Mouse (Mus musculus): ENCODE results near the gene Dnah9. TPM values are rescaled to one million over a fixed set of nuclear protein-coding genes. Genes with fewer than 3 reads are reported as not detected.

The Dnah9 gene
- polyA plus RNA-seq, 1 experiment from 2014 or later, result 1.8 TPM

DNA sequence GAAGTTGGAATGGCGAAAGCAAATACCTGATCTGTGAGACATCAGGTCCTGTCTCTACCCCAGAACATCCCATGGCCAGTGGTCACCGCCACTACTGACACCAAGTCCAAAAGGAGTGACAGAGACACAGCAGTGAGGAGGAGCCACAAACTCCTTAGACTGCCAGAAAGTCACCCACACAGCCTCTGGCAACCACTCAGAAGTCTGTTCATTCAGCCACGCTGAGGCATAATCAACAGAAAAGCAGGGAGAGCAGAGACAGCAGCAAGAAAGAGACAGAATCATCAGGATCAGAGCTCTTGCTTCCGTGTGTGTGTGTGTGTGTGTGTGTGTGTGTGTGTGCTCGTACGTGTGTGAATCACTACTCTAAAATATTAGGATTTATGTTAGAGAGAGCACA, 33.5 kb downstream of the Dnah9 start:
- no peak for ATAC-seq
- 76% methylated on average over 6 of the region's 6 CpGs for WGBS
- H3K4me2 ChIP-seq (replicated peaks; ENCODE audit: low read depth, low read length), result no peak overlapping the region

DNA sequence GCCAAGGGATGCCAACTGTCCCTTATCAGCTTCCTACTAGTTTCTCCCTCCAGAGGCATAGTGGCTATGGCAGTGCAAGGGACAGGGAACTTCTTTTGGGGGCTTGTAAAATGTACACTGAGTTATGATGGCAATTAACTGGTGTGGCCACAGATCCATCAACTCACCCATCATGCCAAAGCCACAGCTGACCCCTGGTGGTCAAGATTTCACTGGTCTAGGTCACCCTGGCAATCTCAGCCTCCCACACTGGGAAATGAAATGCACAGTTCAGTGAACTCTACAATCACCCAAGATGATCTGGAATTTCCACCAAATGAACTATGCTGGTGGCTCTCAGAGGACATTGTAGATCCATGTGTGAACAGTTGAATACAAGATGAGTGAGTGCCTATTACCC, 42.2 kb downstream of the Dnah9 start:
- Histone ChIP-seq H3K27ac (ENCODE audit: low read length) (no peak overlapping the region), H3K4me2 (replicated peaks; ENCODE audit: low read depth, low read length) (no peak overlapping the region), H3K9me3 (ENCODE audit: low read length) (no peaks in the 10 kb centered on the region), H3K4me1 (ENCODE audit: insufficient read depth, low read depth, low read length) (no peaks in the 10 kb centered on the region), H3K9ac (replicated peaks; ENCODE audit: low read depth) (no peak overlapping the region), H3K36me3 (ENCODE audit: insufficient read depth, low read length) (no peaks in the 10 kb centered on the region), H3K27me3 (replicated peaks; ENCODE audit: insufficient read depth, low read length) (no peaks in the 10 kb centered on the region), H3K4me3 (ENCODE audit: low read depth, low read length) (no peak overlapping the region)
- no peak for TF ChIP-seq CTCF (IDR thresholded peaks at IDR 0.05)
- TF ChIP-seq EP300 (IDR thresholded peaks at IDR 0.05), result no peak
- ATAC-seq (no peak), DNase-seq (ENCODE audit: low spot score) (no peak)

More for the DNA sequence above, 33.5 kb downstream of the Dnah9 start:
- no peaks in the 10 kb centered on the region for H3K9me3 ChIP-seq (ENCODE audit: low read length)
- no peak for TF ChIP-seq CTCF (IDR thresholded peaks at IDR 0.05)
- no peak for TF ChIP-seq EP300 (IDR thresholded peaks at IDR 0.05)
- no peak overlapping the region for H3K27ac ChIP-seq (ENCODE audit: low read length)
- no peak overlapping the region for H3K4me3 ChIP-seq (ENCODE audit: low read depth, low read length)
- H3K27me3 ChIP-seq (replicated peaks; ENCODE audit: insufficient read depth, low read length), result no peaks in the 10 kb centered on the region
- H3K9ac ChIP-seq (replicated peaks; ENCODE audit: low read depth), result no peak overlapping the region
- DNase-seq (ENCODE audit: low spot score), result no peak
- no peaks in the 10 kb centered on the region for H3K4me1 ChIP-seq (ENCODE audit: insufficient read depth, low read depth, low read length)
- H3K36me3 ChIP-seq (ENCODE audit: insufficient read depth, low read length), result no peaks in the 10 kb centered on the region

DNA sequence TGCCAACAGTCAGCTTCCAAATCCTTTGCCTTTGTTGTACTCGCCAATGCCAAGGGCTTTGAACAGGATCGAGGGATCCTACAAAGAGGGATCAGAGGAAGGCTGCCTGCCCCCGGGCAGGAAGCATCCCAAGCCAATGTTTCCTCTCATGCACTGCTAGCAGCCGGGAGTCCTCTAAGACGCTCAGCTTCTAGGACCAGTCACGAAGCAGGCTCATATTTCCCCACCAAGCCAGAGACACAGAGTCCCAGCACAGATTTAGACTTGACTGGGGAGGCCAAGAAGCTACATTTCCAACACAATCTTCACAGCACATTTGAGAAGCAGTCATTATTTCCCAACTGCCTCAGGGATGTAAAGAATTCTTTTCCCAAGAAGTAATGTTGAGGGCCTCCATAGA, 43.9 kb downstream of the Dnah9 start:
- DNase-seq (ENCODE audit: low spot score), result peak; percentile 78
- no peaks in the 10 kb centered on the region for H3K9me3 ChIP-seq (ENCODE audit: low read length)
- ATAC-seq, result peak; percentile 72

DNA sequence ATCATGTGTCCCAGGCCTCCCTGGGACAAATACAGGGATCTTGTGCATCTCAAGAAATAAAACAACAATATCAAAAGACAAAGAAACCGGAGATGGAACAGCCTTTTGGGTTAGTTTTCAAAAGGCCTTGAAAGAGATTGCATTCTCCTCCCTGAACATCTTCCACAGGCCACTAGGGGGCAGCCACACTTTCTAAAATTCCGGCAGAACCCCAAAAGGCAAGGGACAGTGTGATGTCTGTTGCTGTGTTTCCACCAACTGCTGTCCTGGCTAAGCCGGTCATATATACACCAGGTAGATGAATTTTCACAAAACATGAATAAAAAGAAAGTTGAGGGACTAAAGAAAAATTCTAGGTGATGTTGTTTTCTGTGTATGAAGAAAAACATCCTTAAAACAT, 46.3 kb downstream of the Dnah9 start:
- Histone ChIP-seq H3K27ac (ENCODE audit: low read length) (no peak overlapping the region), H3K27me3 (replicated peaks; ENCODE audit: insufficient read depth, low read length) (no peaks in the 10 kb centered on the region), H3K4me2 (replicated peaks; ENCODE audit: low read depth, low read length) (no peak overlapping the region), H3K36me3 (ENCODE audit: insufficient read depth, low read length) (no peaks in the 10 kb centered on the region), H3K9me3 (ENCODE audit: low read length) (no peaks in the 10 kb centered on the region), H3K4me1 (ENCODE audit: insufficient read depth, low read depth, low read length) (no peaks in the 10 kb centered on the region), H3K4me3 (ENCODE audit: low read depth, low read length) (no peak overlapping the region), H3K9ac (replicated peaks; ENCODE audit: low read depth) (no peak overlapping the region)
- ATAC-seq (no peak), DNase-seq (ENCODE audit: low spot score) (peak; percentile 57)
- 10% methylated on average over 3 of the region's 3 CpGs for WGBS
- TF ChIP-seq CTCF (IDR thresholded peaks at IDR 0.05), result peak; percentile 82
- no peak for TF ChIP-seq EP300 (IDR thresholded peaks at IDR 0.05)

More for the DNA sequence above, 43.9 kb downstream of the Dnah9 start:
- 36% methylated on average over 6 of the region's 6 CpGs for WGBS
- Histone ChIP-seq H3K9ac (replicated peaks; ENCODE audit: low read depth) (no peak overlapping the region), H3K27ac (ENCODE audit: low read length) (no peak overlapping the region), H3K4me1 (ENCODE audit: insufficient read depth, low read depth, low read length) (no peaks in the 10 kb centered on the region), H3K4me3 (ENCODE audit: low read depth, low read length) (no peak overlapping the region), H3K4me2 (replicated peaks; ENCODE audit: low read depth, low read length) (no peak overlapping the region), H3K36me3 (ENCODE audit: insufficient read depth, low read length) (no peaks in the 10 kb centered on the region), H3K27me3 (replicated peaks; ENCODE audit: insufficient read depth, low read length) (no peaks in the 10 kb centered on the region)
- TF ChIP-seq CTCF (IDR thresholded peaks at IDR 0.05) (no peak), EP300 (IDR thresholded peaks at IDR 0.05) (no peak)

DNA sequence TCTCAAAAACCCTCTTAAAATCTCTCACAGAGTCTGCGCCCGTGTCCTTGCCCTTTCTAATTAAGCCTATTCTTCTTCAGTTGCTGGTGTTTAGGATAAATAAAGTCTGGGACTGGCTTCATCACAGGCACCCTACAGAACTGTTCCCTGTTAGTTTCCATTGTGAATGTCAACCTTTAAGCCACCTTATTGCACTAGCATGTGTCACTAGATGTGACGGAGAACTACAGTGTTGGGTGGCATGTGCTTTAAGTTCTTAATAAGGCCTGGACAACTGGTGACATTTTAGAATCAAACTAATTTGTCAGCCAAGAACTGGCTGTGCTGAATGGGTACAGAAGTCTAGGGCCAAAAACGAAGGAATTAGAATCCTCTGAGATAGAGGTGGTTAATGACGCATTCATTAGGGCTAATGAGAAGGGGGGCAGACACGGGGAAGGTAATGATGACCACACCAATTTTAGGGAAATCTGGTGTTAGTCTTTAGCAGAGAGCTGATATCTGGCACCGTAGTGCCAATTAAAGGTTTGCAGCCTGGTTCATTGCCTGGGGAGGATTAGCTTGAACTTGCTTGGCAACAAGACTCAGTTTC, 84.6 kb downstream of the Dnah9 start:
- Histone ChIP-seq H3K4me2 (replicated peaks; ENCODE audit: low read depth, low read length) (no peak overlapping the region), H3K36me3 (ENCODE audit: insufficient read depth, low read length) (no peaks in the 10 kb centered on the region), H3K9ac (replicated peaks; ENCODE audit: low read depth) (no peak overlapping the region), H3K4me1 (ENCODE audit: insufficient read depth, low read depth, low read length) (no peaks in the 10 kb centered on the region), H3K27me3 (replicated peaks; ENCODE audit: insufficient read depth, low read length) (no peaks in the 10 kb centered on the region), H3K27ac (ENCODE audit: low read length) (no peak overlapping the region), H3K4me3 (ENCODE audit: low read depth, low read length) (no peak overlapping the region), H3K9me3 (ENCODE audit: low read length) (no peaks in the 10 kb centered on the region)
- TF ChIP-seq CTCF (IDR thresholded peaks at IDR 0.05), result no peak
- TF ChIP-seq EP300 (IDR thresholded peaks at IDR 0.05), result no peak
- 82% methylated on average over 7 of the region's 7 CpGs for WGBS
- DNase-seq (ENCODE audit: low spot score), result no peak
- no peak for ATAC-seq

DNA sequence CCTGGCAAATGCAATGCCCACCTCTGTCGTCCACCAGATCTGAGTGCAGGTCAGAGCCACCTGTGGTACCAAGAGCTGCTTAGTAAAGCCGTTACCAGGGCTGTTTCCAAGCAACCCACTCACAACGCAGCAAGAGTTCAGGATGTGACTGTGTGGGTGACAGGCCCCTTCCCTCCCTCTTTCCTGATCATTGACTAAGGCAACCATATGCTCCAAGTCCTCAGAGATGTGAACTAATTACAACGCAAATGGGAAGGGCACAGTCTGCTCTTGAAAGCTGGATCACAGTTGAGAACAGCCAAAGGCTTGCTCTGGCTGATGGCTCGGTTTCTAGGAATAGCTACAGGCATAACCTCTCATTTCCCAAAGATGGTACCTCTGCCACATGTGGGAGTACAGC, 95.4 kb downstream of the Dnah9 start:
- Histone ChIP-seq H3K4me3 (ENCODE audit: low read depth, low read length) (no peak overlapping the region), H3K27ac (ENCODE audit: low read length) (no peak overlapping the region), H3K9me3 (ENCODE audit: low read length) (no peaks in the 10 kb centered on the region), H3K9ac (replicated peaks; ENCODE audit: low read depth) (no peak overlapping the region), H3K4me1 (ENCODE audit: insufficient read depth, low read depth, low read length) (no peaks in the 10 kb centered on the region), H3K36me3 (ENCODE audit: insufficient read depth, low read length) (no peaks in the 10 kb centered on the region), H3K27me3 (replicated peaks; ENCODE audit: insufficient read depth, low read length) (no peaks in the 10 kb centered on the region), H3K4me2 (replicated peaks; ENCODE audit: low read depth, low read length) (no peak overlapping the region)
- 65% methylated on average over 5 of the region's 5 CpGs for WGBS
- no peak for ATAC-seq
- no peak for TF ChIP-seq EP300 (IDR thresholded peaks at IDR 0.05)
- TF ChIP-seq CTCF (IDR thresholded peaks at IDR 0.05), result no peak
- no peak for DNase-seq (ENCODE audit: low spot score)

DNA sequence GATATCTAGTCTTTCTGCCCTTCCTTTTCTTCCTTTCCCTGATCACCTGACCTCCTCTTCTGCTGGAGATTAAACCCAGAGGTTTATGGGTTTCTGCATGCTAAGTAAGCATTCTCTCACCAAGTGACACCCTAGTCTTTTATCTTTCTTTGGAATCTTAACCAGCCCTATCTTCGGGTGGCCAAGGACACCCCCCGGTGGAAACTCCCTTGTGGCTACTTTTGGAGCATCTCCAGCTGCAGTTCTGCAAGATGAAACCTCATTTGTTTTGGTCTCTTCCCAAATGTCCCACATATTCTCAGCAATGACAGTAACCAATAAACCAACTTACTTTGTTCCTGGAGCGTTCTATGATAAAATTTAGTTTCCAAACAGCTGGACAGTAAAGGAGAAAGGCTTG, 109.4 kb downstream of the Dnah9 start:
- DNase-seq (ENCODE audit: low spot score) (no peak), ATAC-seq (no peak)
- H3K9ac ChIP-seq (replicated peaks; ENCODE audit: low read depth), result no peak overlapping the region
- H3K4me2 ChIP-seq (replicated peaks; ENCODE audit: low read depth, low read length), result no peak overlapping the region
- H3K4me3 ChIP-seq (ENCODE audit: low read depth, low read length), result no peak overlapping the region
- H3K27ac ChIP-seq (ENCODE audit: low read length), result no peak overlapping the region
- no peak for TF ChIP-seq CTCF (IDR thresholded peaks at IDR 0.05)
- TF ChIP-seq EP300 (IDR thresholded peaks at IDR 0.05), result no peak
- no peaks in the 10 kb centered on the region for H3K4me1 ChIP-seq (ENCODE audit: insufficient read depth, low read depth, low read length)
- H3K9me3 ChIP-seq (ENCODE audit: low read length), result no peaks in the 10 kb centered on the region
- no peaks in the 10 kb centered on the region for H3K36me3 ChIP-seq (ENCODE audit: insufficient read depth, low read length)
- no peaks in the 10 kb centered on the region for H3K27me3 ChIP-seq (replicated peaks; ENCODE audit: insufficient read depth, low read length)
- 40% methylated on average over 3 of the region's 3 CpGs for WGBS

Data from lung, postnatal 0 days (tissue).